Mouse (Mus musculus) hindbrain, postnatal 0 days (tissue): Measurements from ENCODE around the gene Epo. TPM values are rescaled to one million over a fixed set of nuclear protein-coding genes. Genes with fewer than 3 reads are reported as not detected.

Experiments used
- ATAC-seq: fragments of 200-750 bp; cut with Nextera tagmentation; 2 replicates; pipeline ENCODE4 v1.8.0; 2017; ENCODE audit warnings: mild to moderate bottlenecking, moderate TSS enrichment, moderate library complexity
- DNase-seq: peaks from one replicate; pipeline ENCODE4 v3.0.0-alpha.2; 2015; ENCODE audit warnings: low spot score
- H3K27ac ChIP-seq: fragments of 300-500 bp; sonication (generic); 2 replicates; pipeline ENCODE4 v1.5.1; 2014; ENCODE audit warnings: mild to moderate bottlenecking
- H3K27me3 ChIP-seq: fragments of 300-500 bp; sonication (generic); 2 replicates; pipeline ENCODE4 v1.6.1; 2014; ENCODE audit warnings: low read length, mixed read lengths; ENCODE audit not compliant: insufficient read depth
- H3K36me3 ChIP-seq: fragments of 300-500 bp; sonication (generic); 2 replicates; pipeline ENCODE4 v1.6.1; 2014; ENCODE audit warnings: low read length, mixed read lengths; ENCODE audit not compliant: insufficient read depth
- H3K4me1 ChIP-seq: fragments of 300-500 bp; sonication (generic); 2 replicates; pipeline ENCODE4 v1.6.1; 2014; ENCODE audit warnings: antibody characterized with exemption, low read length, mixed read lengths; ENCODE audit not compliant: insufficient read depth
- H3K4me2 ChIP-seq: fragments of 300-500 bp; sonication (generic); 2 replicates; pipeline ENCODE4 v1.6.1; 2014; ENCODE audit warnings: low read depth, mild to moderate bottlenecking, low read length, moderate library complexity, mixed read lengths
- H3K4me3 ChIP-seq: fragments of 300-500 bp; sonication (generic); 2 replicates; pipeline ENCODE4 v1.5.1; 2014; ENCODE audit warnings: low read length
- H3K9ac ChIP-seq: fragments of 300-500 bp; sonication (generic); replicated peaks from 2 replicates; pipeline ENCODE4 v1.6.1; 2014; ENCODE audit warnings: mild to moderate bottlenecking, low read length, moderate library complexity, mixed read lengths
- H3K9me3 ChIP-seq: fragments of 300-500 bp; sonication (generic); 2 replicates; pipeline ENCODE4 v1.6.1; 2016; ENCODE audit warnings: low read length, mixed read lengths
- CTCF ChIP-seq: IDR thresholded peaks from 2 replicates; pipeline ENCODE4 v1.5.1; 2016; ENCODE audit warnings: antibody characterized with exemption, control low read depth, low read depth
- WGBS: fragments of 180-500 bp; shearing (Covaris S2); extraction: QIAGEN DNeasy Blood & Tissue Kit; methylation state at CpG from one replicate; pipeline ENCODE4 v1.1.7; 2014; 5-methylcytosine and 5-hydroxymethylcytosine counted together
- polyA plus RNA-seq: library from polyadenylated mRNA; unstranded; fragments of >200 nt; fragmentation: Nextera tagmentation; extraction: Ambion mirVana; gene quantifications from 2 replicates; pipeline ENCODE4 v1.2.1, GENCODE M21; 2015
- total RNA-seq: library from RNA; depleted of rRNA; stranded (reverse); fragments of >200 nt; gene quantifications from 2 replicates; pipeline ENCODE4 v1.2.3, GENCODE M21; 2014

The Epo gene
- total and polyA plus RNA-seq, 2 experiments from 2014 or later, result not detected

DNA sequence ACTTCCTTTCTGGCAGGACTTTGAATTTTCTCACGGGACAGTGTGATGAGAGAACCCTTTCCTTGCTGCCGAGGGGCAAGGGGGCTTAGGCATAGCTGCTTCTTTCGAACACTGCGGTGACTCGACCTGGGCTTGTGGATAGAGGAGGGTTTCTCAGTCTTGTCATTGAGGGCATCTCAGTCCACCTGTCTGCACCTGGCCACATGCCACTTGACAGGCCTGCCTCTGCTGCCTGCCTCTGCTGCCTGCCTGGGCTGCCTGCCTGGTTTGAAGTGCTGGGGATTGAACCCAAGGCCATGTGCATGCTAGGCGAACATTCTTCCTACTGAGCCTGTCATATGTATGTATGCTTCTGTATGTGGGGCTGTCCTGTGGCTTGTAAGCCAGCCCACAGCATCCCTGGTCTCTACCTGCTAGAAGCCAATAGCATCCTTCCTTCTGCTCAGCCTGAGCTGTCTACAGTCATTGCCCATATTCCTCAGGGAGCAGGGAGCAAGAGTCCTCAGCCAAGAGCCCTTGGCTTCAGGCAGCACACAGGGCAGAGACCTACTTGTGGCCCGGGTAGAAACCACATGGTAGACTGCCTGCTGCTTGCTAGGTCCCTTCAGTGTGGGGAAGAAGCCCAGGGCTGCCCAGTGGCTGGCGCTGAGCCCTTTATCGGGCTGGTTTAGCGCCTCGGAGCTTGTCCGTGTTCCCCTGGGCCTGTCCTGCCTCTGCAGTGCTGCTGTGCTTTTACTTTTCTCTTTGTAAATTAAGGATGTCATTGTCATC is 18.9 kb downstream of the Epo start:
- ATAC-seq, result no peak
- Histone ChIP-seq H3K9ac (no peak overlapping the region), H3K4me3 (no peak overlapping the region), H3K4me2 (no peak overlapping the region), H3K36me3 (peaks cover 5% of the 10 kb centered on the region), H3K4me1 (peaks cover 16% of the 10 kb centered on the region; the same call in 1 of the 2 replicates), H3K9me3 (no peaks in the 10 kb centered on the region), H3K27me3 (no peaks in the 10 kb centered on the region), H3K27ac (no peak overlapping the region)
- no peak for TF ChIP-seq CTCF
- 61% methylated on average over 12 of the region's 12 CpGs for WGBS
- DNase-seq, result no peak

GRCm38 (mm10) chr5:137512847-137513794 is 19.9 kb downstream of the Epo start:
- Histone ChIP-seq H3K27ac (no peak overlapping the region), H3K4me1 (peaks cover 16% of the 10 kb centered on the region; the same call in 1 of the 2 replicates), H3K27me3 (no peaks in the 10 kb centered on the region), H3K36me3 (no peaks in the 10 kb centered on the region), H3K9ac (0 out of 2 replicates have a peak overlapping the region, but pooled peaks have one; percentile 21), H3K4me3 (no peak overlapping the region), H3K4me2 (peak overlapping the region; percentile 86; the same call in 1 of the 2 replicates), H3K9me3 (no peaks in the 10 kb centered on the region)
- peak; percentile 85 for TF ChIP-seq CTCF
- WGBS, result 80% methylated on average over 11 of the region's 11 CpGs
- ATAC-seq (peak; percentile 46), DNase-seq (peak; percentile 74)

- Histone ChIP-seq H3K36me3 (no peaks in the 10 kb centered on the region), H3K27me3 (no peaks in the 10 kb centered on the region), H3K4me2 (peak overlapping the region; percentile 86), H3K27ac (peak overlapping the region; percentile 95; the same call in 1 of the 2 replicates), H3K9ac (peak overlapping the region; percentile 100), H3K4me1 (peaks cover 16% of the 10 kb centered on the region; the same call in 1 of the 2 replicates), H3K9me3 (no peaks in the 10 kb centered on the region), H3K4me3 (peak overlapping the region; percentile 99)
- WGBS, result 41% methylated on average over 3 of the region's 3 CpGs
- no peak for TF ChIP-seq CTCF
- ATAC-seq (no peak), DNase-seq (no peak)
These were observed 21.3 kb downstream of the Epo start for GRCm38 (mm10) chr5:137511706-137512105.

GRCm38 (mm10) chr5:137510573-137511390 is 22.3 kb downstream of the Epo start:
- DNase-seq (peak; percentile 40), ATAC-seq (peak; percentile 36)
- peak overlapping the region; percentile 95 for H3K27ac ChIP-seq
- peak overlapping the region; percentile 86 for H3K4me2 ChIP-seq
- no peak for TF ChIP-seq CTCF
- no peaks in the 10 kb centered on the region for H3K27me3 ChIP-seq
- WGBS, result 1% methylated on average over 41 of the region's 83 CpGs
- peak overlapping the region; percentile 100 for H3K9ac ChIP-seq
- H3K4me1 ChIP-seq, result peaks cover 16% of the 10 kb centered on the region; the same call in 1 of the 2 replicates
- H3K4me3 ChIP-seq, result peak overlapping the region; percentile 99
- H3K9me3 ChIP-seq, result no peaks in the 10 kb centered on the region
- H3K36me3 ChIP-seq, result no peaks in the 10 kb centered on the region

- Histone ChIP-seq H3K36me3 (no peaks in the 10 kb centered on the region), H3K4me1 (peaks cover 16% of the 10 kb centered on the region; the same call in 1 of the 2 replicates), H3K9ac (peak overlapping the region; percentile 100), H3K4me3 (peak overlapping the region; percentile 99), H3K27me3 (no peaks in the 10 kb centered on the region), H3K4me2 (peak overlapping the region; percentile 86), H3K9me3 (no peaks in the 10 kb centered on the region), H3K27ac (peak overlapping the region; percentile 95)
- DNase-seq, result peak; percentile 85
- under 1% methylated on average over 21 of the region's 52 CpGs for WGBS
- no peak for TF ChIP-seq CTCF
- ATAC-seq, result peak; percentile 80
These were observed 23.0 kb downstream of the Epo start for GRCm38 (mm10) chr5:137510014-137510501.

DNA sequence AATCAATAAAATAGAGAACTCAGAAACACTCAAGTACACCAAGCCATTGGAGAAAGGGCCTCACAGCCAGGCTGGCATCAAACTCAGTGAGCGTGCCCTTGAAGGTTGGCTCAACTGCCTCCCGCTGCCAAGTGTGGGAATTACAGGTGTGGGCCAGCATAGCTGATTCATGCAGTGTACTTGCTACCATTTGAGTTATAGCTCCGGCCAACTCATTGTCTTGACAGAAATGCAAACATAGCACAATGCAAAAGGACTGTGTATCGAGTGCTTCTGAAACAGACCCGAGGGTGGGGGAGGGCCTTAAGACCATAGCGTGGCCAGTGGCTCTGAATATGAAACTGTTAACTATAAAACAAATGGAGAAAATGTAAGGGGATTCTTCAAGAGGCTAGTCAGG is 29.0 kb downstream of the Epo start:
- peak; percentile 37; the same call in 1 of the 2 replicates for TF ChIP-seq CTCF
- H3K27ac ChIP-seq, result no peak overlapping the region
- H3K9me3 ChIP-seq, result no peaks in the 10 kb centered on the region
- peaks cover 14% of the 10 kb centered on the region for H3K4me1 ChIP-seq
- H3K27me3 ChIP-seq, result no peaks in the 10 kb centered on the region
- DNase-seq, result no peak
- 84% methylated on average over 6 of the region's 6 CpGs for WGBS
- no peak overlapping the region for H3K4me2 ChIP-seq
- H3K36me3 ChIP-seq, result no peaks in the 10 kb centered on the region; the same call in 1 of the 2 replicates
- ATAC-seq, result no peak
- no peak overlapping the region for H3K4me3 ChIP-seq
- no peak overlapping the region for H3K9ac ChIP-seq
